Mouse (Mus musculus) myocyte (in vitro differentiated cells): ENCODE results near the gene Lctl.

Experiments used
- CEBPB ChIP-seq: IDR thresholded peaks from 2 replicates; pipeline ENCODE4 v1.6.1; 2011; ENCODE audit warnings: mild to moderate bottlenecking, moderate library complexity; ENCODE audit not compliant: poor library complexity, insufficient read depth, severe bottlenecking
- MAX ChIP-seq: IDR thresholded peaks from one replicate; pipeline ENCODE4 v1.6.1; 2011; ENCODE audit warnings: low read depth, mild to moderate bottlenecking, control low read depth
- MYOD1 ChIP-seq, 3 experiments: IDR thresholded peaks; one replicate each; pipeline ENCODE4 v1.6.1; 2011; ENCODE audit warnings: control low read depth in 2 of 3, low read depth in 2 of 3, mild to moderate bottlenecking in 2 of 3, moderate library complexity in 1 of 3; ENCODE audit not compliant: insufficient read length in 2 of 3, control insufficient read depth in 1 of 3
- POLR2A ChIP-seq: IDR thresholded peaks from one replicate; pipeline ENCODE4 v1.6.1; 2011; ENCODE audit warnings: low read depth, mild to moderate bottlenecking, control low read depth, moderate library complexity; ENCODE audit not compliant: insufficient read length
- POLR2AphosphoS2 ChIP-seq: IDR thresholded peaks from one replicate; pipeline ENCODE4 v1.6.1; 2011; ENCODE audit warnings: low read depth, control low read depth; ENCODE audit not compliant: insufficient read length
- REST ChIP-seq: IDR thresholded peaks from one replicate; pipeline ENCODE4 v1.6.1; 2011; ENCODE audit warnings: mild to moderate bottlenecking, control low read depth, moderate library complexity; ENCODE audit not compliant: insufficient read depth, insufficient read length
- TCF12 ChIP-seq: IDR thresholded peaks from one replicate; pipeline ENCODE4 v1.6.1; 2011; ENCODE audit warnings: mild to moderate bottlenecking, control low read depth; ENCODE audit not compliant: poor library complexity, insufficient read depth, severe bottlenecking

GRCm38 (mm10) chr9:64178974-64179646 is 62.2 kb downstream of the Lctl start, which contains the start of gene Snapc5:
- TF ChIP-seq TCF12 (no peak), POLR2A (peak; percentile 55), REST (no peak), MAX (no peak), MYOD1 (IDR thresholded peaks at IDR 0.05; ENCODE audit: control insufficient read depth in 1 of 3, insufficient read length in 2 of 3, low read depth in 2 of 3) (no peak), CEBPB (no peak), POLR2AphosphoS2 (peak; percentile 93)
